Mouse (Mus musculus) lung, postnatal 25 days (tissue): ENCODE data around the gene Mlst8.

ENCODE experiments used
- DNase-seq: peaks from one replicate; pipeline ENCODE4 v3.0.0; 2022; ENCODE audit warnings: low spot score

Gene Mlst8

GRCm38 (mm10) chr17:24488662-24489264 lies 9.9 kb upstream of the Mlst8 start:
- DNase-seq, result no peak

GRCm38 (mm10) chr17:24488186-24488661 lies 9.3 kb upstream of the Mlst8 start, which contains the start of gene Caskin1:
Gene Caskin1, plus strand, starts transcription at chr17:24488601.
- DNase-seq, result no peak

GRCm38 (mm10) chr17:24485090-24485860 lies 6.4 kb upstream of the Mlst8 start:
- DNase-seq, result no peak

- DNase-seq, result no peak
Measured at GRCm38 (mm10) chr17:24483495-24483894, 4.6 kb upstream of the Mlst8 start.

GRCm38 (mm10) chr17:24481027-24481815 lies 2.3 kb upstream of the Mlst8 start:
- DNase-seq, result no peak

GRCm38 (mm10) chr17:24480201-24480826 lies 1.4 kb upstream of the Mlst8 start:
- DNase-seq, result no peak

GRCm38 (mm10) chr17:24479431-24479830 lies 553 bp upstream of the Mlst8 start:
- no peak for DNase-seq

GRCm38 (mm10) chr17:24477985-24478600 lies 785 bp downstream of the Mlst8 start:
- no peak for DNase-seq

GRCm38 (mm10) chr17:24477053-24477984 lies 1.6 kb downstream of the Mlst8 start:
- DNase-seq, result no peak

GRCm38 (mm10) chr17:24476022-24476776 lies 2.7 kb downstream of the Mlst8 start:
- DNase-seq, result no peak

GRCm38 (mm10) chr17:24475586-24475985 lies 3.3 kb downstream of the Mlst8 start:
- no peak for DNase-seq

- DNase-seq, result no peak
Measured at GRCm38 (mm10) chr17:24474557-24474956, 4.3 kb downstream of the Mlst8 start.

GRCm38 (mm10) chr17:24473612-24474275 lies 5.1 kb downstream of the Mlst8 start, which contains the start of gene Bricd5:
Gene Bricd5, plus strand, starts transcription at chr17:24473884.
- DNase-seq, result no peak

GRCm38 (mm10) chr17:24472512-24472911 lies 6.4 kb downstream of the Mlst8 start:
- peak; percentile 67 for DNase-seq

- DNase-seq, result no peak
Measured at GRCm38 (mm10) chr17:24470701-24471527, 8.0 kb downstream of the Mlst8 start.

GRCm38 (mm10) chr17:24469910-24470602 lies 8.8 kb downstream of the Mlst8 start, which contains the start of the genes E4f1 and Pgp:
Gene E4f1, minus strand, starts transcription at chr17:24470313.
Gene Pgp, plus strand, starts transcription at chr17:24470392.
- DNase-seq, result peak; percentile 99

- DNase-seq, result no peak
Measured at GRCm38 (mm10) chr17:24469336-24469909, 9.5 kb downstream of the Mlst8 start.
